In the genomic region with DNA sequence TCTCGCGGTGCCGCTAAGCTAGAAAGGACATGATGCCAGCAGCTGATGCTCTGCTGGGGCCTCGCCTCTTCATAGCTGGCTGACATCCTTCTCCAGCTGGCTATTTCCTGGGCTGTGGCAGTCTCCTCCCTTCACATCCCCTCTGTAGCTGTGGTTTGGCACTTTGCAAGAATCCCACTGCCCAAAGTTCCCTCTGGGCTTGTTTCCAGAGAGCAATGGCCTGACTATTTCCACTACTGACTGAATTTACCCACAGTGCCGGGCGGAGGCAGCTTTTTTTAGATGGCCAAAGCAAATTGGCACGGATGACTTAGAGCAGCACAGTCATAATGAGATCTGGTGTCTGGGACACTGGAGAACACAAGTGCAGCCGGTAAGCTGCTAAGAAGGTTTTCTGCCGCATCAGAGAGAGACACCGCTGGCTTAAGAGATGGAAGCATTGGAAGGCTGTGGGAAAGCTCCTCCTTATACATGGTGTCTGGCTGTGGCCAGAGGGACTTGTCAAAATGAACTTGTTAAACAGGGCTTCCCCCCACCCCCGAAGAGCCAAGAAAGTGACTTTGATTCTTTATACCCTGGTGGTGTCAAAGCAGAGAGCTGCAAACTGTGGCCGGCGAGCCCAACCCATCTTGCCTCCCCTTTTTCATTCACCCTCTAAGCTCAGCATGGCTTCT, we compare ENCODE assay signal across 13 mouse cellular contexts.
A peak's percentile ranks its signal among the peaks of the same experiment; 100 is the strongest.
DNase-seq lines count a peak whose midpoint lies in the region; ATAC-seq lines count a peak whose summit lies in the region.
"Had no signal": no experiment of that assay in that cellular context is flagged by ENCODE, and none has a peak within 500 bp of the region (broad histone marks: within the 10 kb centered on the region; RNA-seq: fewer than 3 reads in every experiment).

No protein-coding gene starts in this region.

- ATAC-seq in forebrain, embryonic 15.5 days (replicated peaks) = peak; percentile 32; the same call in 1 of the 2 replicates
- no peak for ATAC-seq in forebrain, embryonic 12.5 days (ENCODE audit: low FRiP score)
- ATAC-seq in lung, embryonic 16.5 days (ENCODE audit: low read depth) = peak; percentile 54; the same call in 1 of the 2 replicates
- ATAC-seq: intestine, embryonic 16.5 days had no signal

- H3K27me3 ChIP-seq in forebrain, embryonic 15.5 days = no peaks in the 10 kb centered on the region
- H3K27me3 ChIP-seq in forebrain, embryonic 12.5 days = no peaks in the 10 kb centered on the region
- no peaks in the 10 kb centered on the region for H3K27me3 ChIP-seq in lung, embryonic 16.5 days (ENCODE audit: control insufficient read depth, insufficient read depth, low read depth, low read length)

- no peak overlapping the region for H3K27ac ChIP-seq in forebrain, embryonic 15.5 days (replicated peaks)
- no peak overlapping the region for H3K27ac ChIP-seq in forebrain, embryonic 12.5 days
- no peak overlapping the region for H3K27ac ChIP-seq in lung, embryonic 16.5 days (ENCODE audit: low read length)
- H3K27ac ChIP-seq: heart, embryonic 10.5 days; layer of hippocampus, adult 2 months had no signal

- no peak overlapping the region for H3K9ac ChIP-seq in forebrain, embryonic 15.5 days (replicated peaks)
- no peak overlapping the region for H3K9ac ChIP-seq in forebrain, embryonic 12.5 days
- no peak overlapping the region for H3K9ac ChIP-seq in lung, embryonic 16.5 days (ENCODE audit: low read length)

- DNase-seq in lung, postnatal 25 days (ENCODE audit: low spot score) = no peak
- peak; percentile 7 for DNase-seq in brain, adult 2 months (ENCODE audit: low read depth, low spot score)
- peak; percentile 10 to 20 for DNase-seq in gastrocnemius, postnatal 36 days
- no peak for DNase-seq in kidney, adult 8-10 months
- no peak for DNase-seq in testis, postnatal 14 days (ENCODE audit: low spot score)
- DNase-seq: adrenal gland, postnatal 25 days; thymus, postnatal 25 days had no signal

- intact Hi-C loops in gastrocnemius, postnatal 36 days (cut with DNase I) = no loop called here

- no peak overlapping the region for H3K4me3 ChIP-seq in forebrain, embryonic 15.5 days
- H3K4me3 ChIP-seq in forebrain, embryonic 12.5 days (replicated peaks) = no peak overlapping the region
- no peak overlapping the region for H3K4me3 ChIP-seq in lung, embryonic 16.5 days (ENCODE audit: low read length)
- H3K4me3 ChIP-seq: heart, embryonic 10.5 days; layer of hippocampus, adult 2 months had no signal

- no peak overlapping the region for H3K4me2 ChIP-seq in forebrain, embryonic 15.5 days (replicated peaks)
- H3K4me2 ChIP-seq in forebrain, embryonic 12.5 days = no peak overlapping the region
- H3K4me2 ChIP-seq in lung, embryonic 16.5 days (ENCODE audit: low read depth, low read length) = no peak overlapping the region

- no peaks in the 10 kb centered on the region for H3K4me1 ChIP-seq in forebrain, embryonic 15.5 days
- peaks cover 7% of the 10 kb centered on the region; the same call in 1 of the 2 replicates for H3K4me1 ChIP-seq in forebrain, embryonic 12.5 days
- H3K4me1 ChIP-seq in lung, embryonic 16.5 days (replicated peaks; ENCODE audit: control insufficient read depth, insufficient read depth, low read length) = no peaks in the 10 kb centered on the region
- H3K4me1 ChIP-seq: heart, embryonic 10.5 days had no signal

- H3K9me3 ChIP-seq in forebrain, embryonic 15.5 days = no peaks in the 10 kb centered on the region
- H3K9me3 ChIP-seq in forebrain, embryonic 12.5 days = no peaks in the 10 kb centered on the region
- H3K9me3 ChIP-seq in lung, embryonic 16.5 days (ENCODE audit: control insufficient read depth, low read length) = no peaks in the 10 kb centered on the region
- H3K9me3 ChIP-seq: heart, embryonic 10.5 days had no signal

- H3K36me3 ChIP-seq in forebrain, embryonic 15.5 days = no peaks in the 10 kb centered on the region
- H3K36me3 ChIP-seq in forebrain, embryonic 12.5 days (replicated peaks) = no peaks in the 10 kb centered on the region
- H3K36me3 ChIP-seq in lung, embryonic 16.5 days (ENCODE audit: control insufficient read depth, insufficient read depth, low read length) = no peaks in the 10 kb centered on the region
- H3K36me3 ChIP-seq: heart, embryonic 10.5 days had no signal

- WGBS in forebrain, embryonic 15.5 days = 86% methylated on average over 13 of the region's 13 CpGs
- WGBS in forebrain, embryonic 12.5 days = 88% methylated on average over 13 of the region's 13 CpGs
- 75% methylated on average over 13 of the region's 13 CpGs for WGBS in lung, embryonic 16.5 days

Comparison
In these comparisons a context has a peak if more than half of its experiments do, and no peak if none do; other contexts are left out.
1. DNase-seq: peak in brain, adult 2 months (single experiment) and gastrocnemius, postnatal 36 days (2 of 2); none in lung, postnatal 25 days (single experiment), kidney, adult 8-10 months (0 of 2) and testis, postnatal 14 days (single experiment).